Mouse (Mus musculus) leukemia stem cell, adult 10-12 weeks (primary cell): ENCODE measurements around the gene Rgs13. TPM values are rescaled to one million over a fixed set of nuclear protein-coding genes. Genes with fewer than 3 reads are reported as not detected.

Experiments used
- polyA plus RNA-seq: library from polyadenylated mRNA; stranded (reverse); fragments of >175 nt; gene quantifications from 2 replicates; pipeline ENCODE4 v1.2.3, GENCODE M21; 2012; ENCODE audit warnings: low replicate concordance

The Rgs13 gene
- not detected in 2 replicates for polyA plus RNA-seq

DNA sequence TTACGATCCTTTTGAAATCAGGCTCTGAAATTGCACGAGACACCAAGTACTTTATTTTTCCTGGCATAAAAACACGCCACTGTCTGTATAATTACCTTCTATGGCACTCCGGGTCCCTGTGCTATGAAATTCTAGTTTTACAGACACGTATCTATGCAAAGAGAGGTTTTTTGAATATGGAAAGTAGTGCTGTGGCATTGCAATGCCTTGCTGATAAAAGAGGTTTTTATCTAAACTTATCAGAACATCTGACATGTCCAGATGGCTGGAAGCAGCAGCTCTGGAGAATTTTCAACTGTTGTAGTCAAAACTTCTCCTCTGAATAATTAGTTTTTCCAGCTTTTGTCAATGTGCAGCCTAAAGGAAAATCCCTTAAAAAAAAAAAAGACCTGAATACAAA lies at the start of gene Rgs13:
Gene Rgs13 (minus strand): TSS at position 207 of the 400 bp plus-strand sequence.

Other genes with a start within 250 kb of the Rgs13 start
- 1.4 and 5.3 TPM in 2 replicates for gene Rgs2, start 173.2 kb downstream of the Rgs13 start, polyA plus RNA-seq
- 1.7 TPM in 1 of 2 replicates, not detected in the other for gene Rgs1, start 71.9 kb upstream of the Rgs13 start, polyA plus RNA-seq